Mouse (Mus musculus) C2C12 (cell line): ENCODE data around the gene Dab2ip.

Experiments used
- CTCF ChIP-seq: IDR thresholded peaks from one replicate; pipeline ENCODE4 v1.5.1; 2011; ENCODE audit not compliant: control insufficient read depth, insufficient read depth, insufficient read length
- MAX ChIP-seq: IDR thresholded peaks from one replicate; pipeline ENCODE4 v1.6.1; 2011; ENCODE audit warnings: mild to moderate bottlenecking, control low read depth

DNA sequence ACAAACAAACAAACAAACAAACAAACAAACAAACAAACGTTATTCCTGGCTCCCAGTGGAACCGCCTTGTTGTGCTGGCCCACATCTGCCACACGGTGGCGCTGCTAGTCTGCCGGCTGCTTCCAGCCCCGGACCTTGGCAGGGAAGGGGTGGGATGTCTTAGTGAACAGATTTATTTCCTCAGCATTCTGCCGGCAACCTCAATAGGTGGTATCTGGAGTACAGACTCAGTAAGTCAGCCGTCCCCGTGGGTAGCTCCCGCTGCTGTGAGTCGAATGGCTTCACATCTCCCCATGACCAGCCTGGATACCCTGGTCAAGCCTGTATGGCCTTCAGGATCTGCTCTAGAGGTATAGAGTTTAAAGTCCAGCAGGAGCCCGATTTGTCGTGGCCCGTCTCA is 13.3 kb upstream of the Dab2ip start:
- TF ChIP-seq CTCF, result peak; percentile 96
- no peak for TF ChIP-seq MAX
